Mouse (Mus musculus) erythroblast, embryonic 14.5 days (primary cell): ENCODE results near the gene Rps6kl1.

Experiments used
- GATA1 ChIP-seq: IDR thresholded peaks from 2 replicates; pipeline ENCODE4 v1.6.1; 2012; ENCODE audit warnings: low read length, inconsistent platforms, mixed read lengths
- TAL1 ChIP-seq: IDR thresholded peaks from 3 replicates; pipeline ENCODE4 v1.6.1; 2012; ENCODE audit warnings: low read length, inconsistent platforms, mixed read lengths

DNA sequence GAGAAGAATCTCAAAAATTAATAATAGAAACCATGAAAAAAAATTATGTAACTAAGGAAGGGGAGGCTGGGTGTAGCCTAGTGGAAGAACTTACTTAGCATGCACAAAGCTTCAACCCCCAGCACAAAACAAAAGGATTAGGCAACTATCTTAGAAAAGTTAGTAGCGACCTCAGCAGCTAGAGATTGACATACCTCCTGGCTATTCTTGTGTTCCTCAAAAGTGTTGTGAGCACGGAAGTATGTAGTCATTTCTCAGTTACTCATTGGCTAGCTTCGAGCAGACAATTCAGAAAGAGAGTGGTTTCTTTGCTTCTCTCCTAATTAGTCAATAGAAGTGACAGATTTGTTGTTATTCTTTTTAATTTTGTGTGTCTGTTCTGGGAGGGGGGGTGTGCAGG lies 42.4 kb downstream of the Rps6kl1 start:
- TF ChIP-seq GATA1 (no peak), TAL1 (no peak)
